Mouse (Mus musculus) C2C12 (cell line): ENCODE data around the gene Arhgap30.

Experiments
- CEBPB ChIP-seq: IDR thresholded peaks from one replicate; pipeline ENCODE4 v1.6.1; 2011; ENCODE audit warnings: low read depth, mild to moderate bottlenecking, control low read depth, moderate library complexity
- CTCF ChIP-seq: IDR thresholded peaks from one replicate; pipeline ENCODE4 v1.5.1; 2011; ENCODE audit not compliant: control insufficient read depth, insufficient read depth, insufficient read length
- FOSL1 ChIP-seq: IDR thresholded peaks from one replicate; pipeline ENCODE4 v1.8.0; 2011; ENCODE audit warnings: mild to moderate bottlenecking, low read length; ENCODE audit not compliant: poor library complexity, insufficient read depth, severe bottlenecking
- MAX ChIP-seq: IDR thresholded peaks from one replicate; pipeline ENCODE4 v1.6.1; 2011; ENCODE audit warnings: mild to moderate bottlenecking, control low read depth
- MYOD1 ChIP-seq: IDR thresholded peaks from one replicate; pipeline ENCODE4 v1.6.1; 2011; ENCODE audit warnings: low read depth; ENCODE audit not compliant: control insufficient read depth, insufficient read length
- MYOG ChIP-seq: IDR thresholded peaks from one replicate; pipeline ENCODE4 v1.6.1; 2011; ENCODE audit not compliant: control insufficient read depth, insufficient read length; ENCODE audit errors: extremely low read depth
- USF1 ChIP-seq: IDR thresholded peaks from one replicate; pipeline ENCODE4 v1.6.1; 2011; ENCODE audit warnings: low read depth, mild to moderate bottlenecking, control low read depth, moderate library complexity

DNA sequence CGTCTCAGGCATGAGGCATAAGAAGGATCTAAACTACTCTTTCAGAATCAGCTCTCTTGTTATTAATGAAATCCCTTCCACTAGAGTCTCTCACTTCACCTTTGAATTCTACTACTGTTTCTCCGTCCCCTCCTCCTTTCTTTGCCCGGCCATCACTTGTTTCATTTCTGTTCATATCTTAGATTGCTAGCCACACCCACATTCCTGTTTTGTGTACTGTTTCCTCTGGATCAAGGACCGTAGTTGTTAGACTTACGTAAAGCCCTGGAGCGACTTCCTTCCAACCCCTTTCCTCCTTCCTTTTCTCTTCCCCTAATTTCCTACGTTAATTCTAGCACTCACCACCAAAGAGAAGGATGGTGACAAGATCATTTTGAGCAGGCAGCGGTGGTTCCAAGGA is 50.3 kb downstream of the Arhgap30 start:
- TF ChIP-seq CTCF (no peak), MYOG (no peak), USF1 (no peak), CEBPB (no peak), MAX (no peak), MYOD1 (no peak), FOSL1 (no peak)
